Mouse (Mus musculus): Measurements from ENCODE around the gene Cfc1.

DNA sequence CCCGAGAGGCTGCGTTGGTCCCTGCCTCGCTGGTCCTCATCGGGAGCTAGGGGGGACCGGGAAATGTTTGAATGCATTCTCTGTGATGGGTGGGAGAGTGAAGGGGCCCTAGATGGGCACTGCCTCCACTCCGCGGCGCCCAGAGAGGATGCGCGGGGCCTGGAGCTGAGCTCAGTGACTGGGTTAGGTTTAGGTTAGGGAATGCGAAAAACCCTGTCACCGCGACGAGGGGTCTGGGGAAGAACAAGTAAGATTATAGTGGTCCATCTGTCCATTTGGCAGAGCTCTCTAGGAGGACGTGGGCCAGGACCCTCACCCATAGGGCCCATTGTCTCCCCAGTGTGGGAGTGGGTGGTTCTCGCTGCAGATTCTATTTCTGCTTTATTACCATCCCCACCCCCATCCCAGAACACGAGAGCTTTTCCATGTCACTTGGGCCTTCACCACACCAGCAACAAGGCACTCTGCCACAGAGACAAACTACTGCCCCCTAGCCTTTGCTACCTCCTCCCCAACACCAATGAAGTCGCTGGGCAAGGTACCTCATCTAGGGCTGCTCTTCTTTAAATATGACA, 44.4 kb downstream of the Cfc1 start:
- no peak for TF ChIP-seq CTCF (IDR thresholded peaks at IDR 0.05; ENCODE audit: low read depth)
- TF ChIP-seq EP300 (IDR thresholded peaks at IDR 0.05; ENCODE audit: low read depth), result no peak
